ENCODE assay signal across 26 mouse cellular contexts in the genomic region with DNA sequence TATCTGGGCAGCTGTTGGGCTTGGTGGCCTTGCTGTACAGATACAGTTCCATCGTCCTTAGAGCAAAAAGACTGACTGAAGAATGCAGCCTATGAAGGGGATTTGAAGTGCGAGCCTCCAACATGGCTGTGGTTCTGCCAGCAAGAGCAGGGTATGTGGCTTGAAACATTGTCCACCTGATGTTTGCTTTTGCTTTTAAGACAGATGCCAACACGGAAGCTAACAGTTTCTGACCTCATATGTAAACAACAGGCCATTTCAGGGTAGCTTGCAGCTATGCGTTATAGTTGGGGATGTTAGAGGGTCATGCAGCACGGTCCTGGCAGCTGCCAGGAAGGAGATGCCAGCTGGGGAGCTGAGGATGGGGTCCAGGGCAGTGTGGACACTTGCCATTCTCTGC. TPM values are rescaled to one million over a fixed set of nuclear protein-coding genes. Genes with fewer than 3 reads are reported as not detected.
"Had no signal": no experiment of that assay in that cellular context is flagged by ENCODE, and none has a peak within 500 bp of the region (broad histone marks: within the 10 kb centered on the region; RNA-seq: fewer than 3 reads in every experiment).

No protein-coding gene starts in this region.

- H3K27ac ChIP-seq: intestine, embryonic 15.5 days; kidney, embryonic 15.5 days; limb, embryonic 12.5 days; limb, embryonic 15.5 days; liver, embryonic 13.5 days; midbrain, embryonic 13.5 days had no signal

- H3K4me2 ChIP-seq: intestine, embryonic 15.5 days; kidney, embryonic 15.5 days; limb, embryonic 12.5 days; limb, embryonic 15.5 days; liver, embryonic 13.5 days; midbrain, embryonic 13.5 days had no signal

- H3K9ac ChIP-seq: intestine, embryonic 15.5 days; kidney, embryonic 15.5 days; limb, embryonic 12.5 days; limb, embryonic 15.5 days; liver, embryonic 13.5 days; midbrain, embryonic 13.5 days had no signal

- H3K36me3 ChIP-seq: intestine, embryonic 15.5 days; kidney, embryonic 15.5 days; limb, embryonic 12.5 days; limb, embryonic 15.5 days; liver, embryonic 13.5 days; midbrain, embryonic 10.5 days; midbrain, embryonic 13.5 days had no signal

- H3K4me3 ChIP-seq: intestine, embryonic 15.5 days; kidney, embryonic 15.5 days; limb, embryonic 12.5 days; limb, embryonic 15.5 days; liver, embryonic 13.5 days; megakaryocyte, embryonic 14.5 days; midbrain, embryonic 10.5 days; midbrain, embryonic 13.5 days had no signal

- H3K4me1 ChIP-seq: midbrain, embryonic 13.5 days had no signal

- DNase-seq: kidney, adult 11 months; kidney, adult 8-10 months; kidney, postnatal 10 days; kidney, postnatal 36 days; left cerebral cortex, postnatal 4 days; liver, embryonic 13.5 days; thymus, adult 18-20 months; thymus, postnatal 4 days had no signal

- H3K27me3 ChIP-seq: intestine, embryonic 15.5 days; kidney, embryonic 15.5 days; limb, embryonic 12.5 days; limb, embryonic 15.5 days; liver, embryonic 13.5 days; midbrain, embryonic 13.5 days had no signal

- H3K9me3 ChIP-seq: intestine, embryonic 15.5 days; kidney, embryonic 15.5 days; limb, embryonic 12.5 days; limb, embryonic 15.5 days; liver, embryonic 13.5 days; megakaryocyte, embryonic 14.5 days; midbrain, embryonic 10.5 days; midbrain, embryonic 13.5 days had no signal

- ATAC-seq: intestine, embryonic 15.5 days; midbrain, embryonic 13.5 days; midbrain, embryonic 16.5 days had no signal

RNA-seq across cellular contexts. Expression of a gene that starts 20.9 kb away (rescaled TPM):
- total RNA-seq: monocyte, adult 5-6 weeks had no signal
- polyA plus RNA-seq: spleen, adult 2 months had no signal

RNA-seq across cellular contexts. Expression of a gene that starts 30.6 kb away (rescaled TPM):
- total RNA-seq: layer of hippocampus, postnatal 25 days; left cerebral cortex, postnatal 10 days; left cerebral cortex, postnatal 4 days; monocyte, adult 5-6 weeks had no signal
- polyA plus RNA-seq: intestine, embryonic 15.5 days; kidney, embryonic 15.5 days; limb, embryonic 12.5 days; limb, embryonic 15.5 days; liver, embryonic 13.5 days; lung, embryonic 16.5 days; midbrain, embryonic 10.5 days; midbrain, embryonic 13.5 days; midbrain, embryonic 16.5 days; neural tube, embryonic 11.5 days; neural tube, embryonic 14.5 days; small intestine, adult 2 months; spleen, adult 2 months; stomach, embryonic 16.5 days; testis, adult 2 months had no signal
